Mouse (Mus musculus): ENCODE measurements around the gene Aldob. TPM values are rescaled to one million over a fixed set of nuclear protein-coding genes. Genes with fewer than 3 reads are reported as not detected.
A peak's percentile ranks its signal among the peaks of the same experiment; 100 is the strongest.

Gene Aldob
- total RNA-seq (2021) = 1 to 10 TPM in 1 of 2 experiments, under 1 TPM in 1; 0.44 to 4.6 TPM
- long read RNA-seq, experiment 1 = 0 reads
- long read RNA-seq, experiment 2 = 0 reads

- DNase-seq (ENCODE audit: low spot score in 2 of 2) = no peak
Measured at GRCm38 (mm10) chr4:49549383-49549782, at the start of gene Aldob. Gene Aldob, minus strand, starts transcription at chr4:49549546.

DNA sequence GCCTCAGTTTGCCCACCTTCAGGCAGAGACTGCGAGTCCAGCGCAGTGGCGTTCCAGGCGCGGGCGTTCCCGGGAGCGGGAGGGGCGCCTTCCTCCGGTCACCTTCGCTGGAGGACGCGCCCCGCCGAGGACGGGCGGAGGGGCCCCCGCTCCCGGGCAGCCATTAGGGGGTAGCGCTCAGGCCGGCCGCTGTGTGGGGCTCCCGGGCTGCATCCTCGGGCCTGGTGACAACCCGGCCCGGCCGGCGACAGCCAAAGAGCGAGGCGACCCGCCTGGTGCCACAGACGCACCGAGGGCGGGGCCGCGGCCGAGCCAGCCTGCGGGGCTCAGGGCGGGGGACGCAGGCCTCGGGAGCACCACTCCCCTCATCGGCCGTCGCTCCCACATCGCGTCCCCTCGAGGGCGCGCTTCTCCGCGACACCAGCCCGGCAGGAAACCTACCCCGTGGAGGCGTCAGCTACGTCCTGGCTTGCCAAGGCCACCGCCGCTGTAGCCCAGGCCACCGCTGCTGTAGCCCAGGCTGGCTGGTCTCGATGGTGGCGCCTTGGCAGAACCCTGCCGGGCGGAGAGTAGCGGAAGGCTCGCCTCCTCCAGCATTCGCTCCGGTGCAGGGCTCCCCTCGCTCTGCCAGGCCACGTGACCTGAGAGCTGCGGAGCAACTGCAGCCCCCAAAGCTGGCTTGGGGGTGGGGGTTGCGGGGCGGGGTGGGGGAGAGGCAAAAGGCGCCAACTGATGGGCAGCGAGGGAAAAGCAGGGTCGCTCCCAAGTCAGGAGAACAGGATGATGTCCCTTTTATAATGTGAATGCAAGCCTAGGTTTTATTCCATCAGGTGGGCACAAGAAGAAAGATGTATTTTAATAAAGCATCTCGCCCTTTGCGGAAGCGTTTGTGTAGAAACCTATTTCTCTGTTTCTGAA is 48.1 kb upstream of the Aldob start, which contains the start of gene Tmem246:
Gene Tmem246, minus strand, starts transcription at position 694 of the 918 bp plus-strand sequence.
- peak; percentile 48 to 70 for DNase-seq (ENCODE audit: low spot score in 2 of 2)

GRCm38 (mm10) chr4:49596846-49597182 is 47.5 kb upstream of the Aldob start:
- no peak for DNase-seq (ENCODE audit: low spot score in 2 of 2)

- no peak for DNase-seq (ENCODE audit: low spot score in 2 of 2)
Measured at GRCm38 (mm10) chr4:49590152-49590551, 40.8 kb upstream of the Aldob start.

DNA sequence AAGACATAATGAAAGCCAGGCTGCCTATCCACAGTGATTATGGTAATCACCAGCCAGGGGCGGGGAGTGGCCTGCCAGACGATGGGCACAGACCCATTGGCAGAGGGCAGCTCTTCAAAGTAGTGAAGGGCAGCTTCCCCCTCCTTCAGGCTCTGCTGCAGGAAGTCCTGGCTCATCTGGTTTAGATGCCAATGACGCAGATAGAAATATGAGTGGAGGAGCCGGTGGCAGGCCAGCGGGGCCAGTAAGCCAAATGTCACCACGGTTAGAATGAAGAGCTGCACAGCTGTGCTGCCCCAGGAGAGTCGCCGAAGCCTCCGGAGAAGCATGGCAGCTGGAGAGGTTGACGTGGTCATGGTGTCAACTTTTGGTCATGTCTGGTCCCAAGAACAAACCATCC is 37.5 kb upstream of the Aldob start:
- DNase-seq (ENCODE audit: low spot score in 2 of 2) = peak in 1 of 2 experiments; percentile 39

- DNase-seq (ENCODE audit: low spot score in 2 of 2) = peak in 1 of 2 experiments; percentile 22
Measured at GRCm38 (mm10) chr4:49585524-49586101, 36.3 kb upstream of the Aldob start.

- no peak for DNase-seq (ENCODE audit: low spot score in 2 of 2)
Measured at GRCm38 (mm10) chr4:49583965-49584831, 34.9 kb upstream of the Aldob start.

DNA sequence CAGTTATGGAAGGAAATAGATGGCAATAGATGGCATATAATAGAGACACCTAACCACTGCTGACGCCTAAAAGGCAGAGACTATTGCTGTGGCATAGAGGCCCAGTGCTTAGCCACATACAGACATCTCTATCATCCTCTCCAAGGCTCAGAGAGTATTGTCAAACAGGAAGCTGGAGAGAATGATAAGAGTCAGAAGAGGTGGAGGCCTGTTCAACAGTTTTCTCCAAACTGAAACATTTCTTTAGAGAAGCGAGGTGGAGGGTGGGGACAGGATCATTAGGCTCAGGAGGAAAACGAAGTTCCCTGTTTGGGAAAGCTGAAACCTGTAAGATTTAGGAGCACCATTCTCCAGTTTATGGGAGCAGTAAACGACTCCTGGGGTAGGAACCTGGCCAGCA is 31.9 kb upstream of the Aldob start:
- no peak for DNase-seq (ENCODE audit: low spot score in 2 of 2)

DNA sequence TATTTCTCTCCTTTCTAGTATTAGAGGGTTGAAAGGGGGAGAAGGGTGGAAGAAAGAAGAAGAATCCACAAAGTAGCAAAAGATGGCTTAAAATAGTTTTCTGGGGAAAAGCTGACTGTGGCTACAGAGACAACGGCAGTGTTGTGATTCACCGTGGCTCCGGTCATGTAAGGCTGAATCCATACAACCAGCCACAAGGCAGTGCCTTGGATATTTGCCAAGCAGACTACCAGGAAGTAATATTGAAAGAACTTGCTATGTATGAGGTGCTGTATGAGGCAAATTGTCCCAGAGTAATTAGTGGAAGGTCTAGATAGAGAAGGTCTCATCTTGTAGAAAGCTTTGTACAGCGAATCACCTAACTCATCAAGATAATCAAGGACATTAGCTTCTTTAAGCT is 22.8 kb upstream of the Aldob start:
- DNase-seq (ENCODE audit: low spot score in 2 of 2) = no peak

DNA sequence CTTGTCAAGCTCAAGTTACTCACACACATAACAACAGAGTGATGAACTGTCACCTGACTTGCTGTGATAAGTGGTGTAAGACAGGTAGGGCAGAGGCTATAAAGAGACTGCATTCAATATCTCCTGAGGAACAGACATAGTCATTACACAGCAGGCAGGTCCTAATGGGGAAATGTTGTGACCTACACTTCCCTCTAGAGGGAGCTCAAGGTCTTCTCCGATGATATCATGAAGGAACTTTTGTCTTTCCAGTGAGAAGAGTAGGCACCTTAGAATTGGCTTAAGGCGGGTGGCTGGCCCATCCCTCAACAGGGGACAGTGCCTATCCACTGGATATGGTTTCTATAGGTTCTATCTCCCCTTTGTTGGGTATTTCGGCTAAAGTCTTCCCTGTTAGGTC is 18.3 kb upstream of the Aldob start:
- DNase-seq (ENCODE audit: low spot score in 2 of 2) = peak in 1 of 2 experiments; percentile 48

DNA sequence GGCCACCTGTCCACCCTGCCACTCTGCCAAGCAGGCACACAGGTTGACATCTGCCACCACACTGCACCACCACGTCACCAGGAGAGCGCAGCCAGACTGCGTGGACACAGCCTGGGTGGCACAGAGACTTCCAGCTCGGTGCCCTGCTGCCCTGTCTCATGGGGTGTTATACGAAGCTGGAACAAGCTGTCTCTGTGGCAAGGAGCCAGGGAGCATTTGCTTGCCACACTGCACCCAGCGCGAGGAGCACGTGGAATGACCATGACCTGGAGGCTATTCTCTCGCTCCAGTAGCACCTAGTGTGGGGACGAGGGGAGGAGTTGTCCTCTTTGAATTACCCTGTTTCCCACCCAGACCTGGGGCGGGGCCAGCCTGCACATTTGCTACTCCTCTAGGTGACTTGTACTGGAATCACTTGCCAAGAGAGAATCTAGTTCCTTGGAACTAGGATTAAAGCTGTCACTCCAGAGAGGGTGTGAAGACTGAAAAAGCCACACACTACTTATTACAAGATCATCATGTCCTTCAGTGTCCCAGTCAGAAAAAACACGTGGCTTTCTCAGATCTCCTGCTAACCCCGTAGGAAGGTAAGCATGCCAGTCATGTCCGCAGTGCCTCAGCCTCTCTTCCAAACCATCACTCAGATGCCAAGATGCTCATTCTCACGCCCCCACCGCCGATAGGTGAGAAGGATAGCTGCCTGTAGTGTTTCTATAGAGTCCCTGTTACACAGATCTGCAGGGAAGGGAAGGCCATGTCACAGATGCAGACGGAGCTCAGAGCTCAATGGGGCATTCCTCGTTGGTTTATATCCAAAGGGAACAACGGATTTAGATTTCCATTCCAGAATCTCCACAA is 10.8 kb upstream of the Aldob start:
- peak in 1 of 2 experiments; percentile 36 for DNase-seq (ENCODE audit: low spot score in 2 of 2)

DNA sequence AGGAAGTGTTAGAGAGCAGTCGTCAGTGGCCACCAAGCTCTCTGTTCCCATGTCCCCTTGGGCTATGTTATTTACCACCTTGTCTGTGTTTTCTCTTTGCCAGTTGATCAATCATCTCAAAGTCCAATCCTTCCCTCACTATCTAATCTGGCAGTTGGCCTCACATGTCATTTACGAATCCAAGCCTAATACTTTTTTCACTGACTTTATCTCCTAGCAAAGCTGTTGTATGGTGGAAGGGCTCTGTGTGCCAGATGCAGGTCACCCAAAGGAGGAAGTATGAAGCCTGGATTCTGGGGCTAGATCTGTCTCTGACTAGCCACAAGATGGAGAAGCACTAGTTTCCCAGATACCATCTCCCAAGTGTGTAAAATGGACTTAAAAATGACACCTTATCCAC is 8.8 kb upstream of the Aldob start:
- no peak for DNase-seq (ENCODE audit: low spot score in 2 of 2)

GRCm38 (mm10) chr4:49557375-49557774 is 8.0 kb upstream of the Aldob start:
- no peak for DNase-seq (ENCODE audit: low spot score in 2 of 2)

DNA sequence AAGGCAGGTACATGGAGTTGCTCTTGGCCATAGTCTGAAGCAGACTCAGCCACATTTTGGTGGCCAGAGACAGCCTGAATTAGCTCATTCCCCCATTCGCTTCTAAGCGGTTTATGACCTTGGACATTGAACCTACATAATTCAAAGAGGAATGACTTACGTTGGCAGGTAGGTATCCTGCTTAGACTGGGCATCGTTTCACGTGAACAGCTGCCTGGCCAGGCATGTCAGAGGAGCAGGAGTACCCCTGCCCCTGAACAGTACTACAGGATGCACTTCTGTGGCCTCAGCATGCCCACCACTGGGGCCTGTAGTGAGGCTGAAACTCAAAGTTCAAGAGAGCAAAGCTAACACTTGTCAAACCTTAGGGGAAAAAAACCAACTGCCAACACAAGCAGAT is 4.0 kb upstream of the Aldob start:
- DNase-seq (ENCODE audit: low spot score in 2 of 2) = no peak

DNA sequence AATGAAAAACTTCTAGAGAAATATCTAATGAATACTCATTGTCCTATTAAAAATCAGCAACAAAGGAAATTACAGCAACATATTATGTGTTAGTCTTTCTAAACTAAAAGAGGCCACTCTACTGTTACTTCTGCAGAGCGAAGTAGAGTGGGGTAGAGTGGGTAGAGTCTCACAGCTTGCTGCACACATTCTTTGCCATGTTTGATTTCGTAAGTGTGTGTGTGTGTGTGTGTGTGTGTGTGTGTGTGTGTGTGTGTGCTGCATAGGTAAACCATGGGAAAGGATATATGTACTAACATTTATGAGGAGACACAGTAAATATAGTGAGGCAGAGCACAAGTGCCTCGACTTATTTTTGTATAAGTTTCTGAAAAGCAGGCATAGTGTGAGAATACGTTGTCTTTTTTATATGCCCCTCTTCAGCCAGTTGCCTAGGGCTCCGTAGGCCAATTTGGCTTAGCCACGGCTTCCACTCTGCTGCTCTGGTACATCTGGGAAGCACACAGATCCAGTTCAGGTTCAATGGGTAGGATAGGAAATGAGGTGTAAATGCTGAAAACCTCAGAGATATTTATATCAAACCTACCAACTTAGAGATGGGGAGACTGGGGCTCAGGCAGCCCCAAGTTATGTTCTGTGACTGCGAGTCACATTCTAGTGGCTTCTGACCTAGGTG is 1.7 kb downstream of the Aldob start:
- DNase-seq (ENCODE audit: low spot score in 2 of 2) = no peak

GRCm38 (mm10) chr4:49546873-49547543 is 2.3 kb downstream of the Aldob start:
- DNase-seq (ENCODE audit: low spot score in 2 of 2) = no peak

DNA sequence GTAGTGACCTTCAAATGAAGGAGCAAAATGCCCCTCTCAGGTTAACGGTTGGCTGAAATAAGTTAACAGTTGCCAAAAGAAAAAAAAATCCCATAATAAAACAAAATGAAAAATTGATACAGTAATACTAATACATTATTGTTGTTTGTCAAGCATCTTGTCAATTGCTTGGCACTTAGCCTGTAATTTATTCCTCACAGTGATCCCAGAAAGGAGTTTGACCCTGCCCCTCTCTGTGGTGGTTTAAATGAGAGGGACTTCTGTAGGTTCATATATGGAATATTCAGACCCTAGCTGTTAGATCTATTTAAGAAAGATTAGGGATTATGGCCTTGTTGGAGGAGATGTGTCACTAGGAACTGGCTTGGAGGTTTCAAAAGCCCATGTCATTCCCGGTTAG is 3.3 kb downstream of the Aldob start:
- DNase-seq (ENCODE audit: low spot score in 2 of 2) = no peak

- no peak for DNase-seq (ENCODE audit: low spot score in 2 of 2)
Measured at GRCm38 (mm10) chr4:49540966-49541365, 8.4 kb downstream of the Aldob start.

GRCm38 (mm10) chr4:49539665-49540064 is 9.7 kb downstream of the Aldob start:
- DNase-seq (ENCODE audit: low spot score in 2 of 2) = no peak
